ENCODE assay signal across 10 mouse cellular contexts in genomic region chr8:121967977-121968376, GRCm38 (mm10). TPM values are rescaled to one million over a fixed set of nuclear protein-coding genes. Genes with fewer than 3 reads are reported as not detected.
DNase-seq lines count a peak whose midpoint lies in the region; ATAC-seq and TF ChIP-seq lines count a peak whose summit lies in the region.
"Had no signal": no experiment of that assay in that cellular context is flagged by ENCODE, and none has a peak within 500 bp of the region (broad histone marks: within the 10 kb centered on the region; RNA-seq: fewer than 3 reads in every experiment).

No protein-coding gene starts in this region.

- DNase-seq in frontal cortex, postnatal 36 days (ENCODE audit: low spot score in 2 of 2) = no peak
- DNase-seq in lung, postnatal 10 days = peak; percentile 44
- no peak for DNase-seq in lung, adult 2 months
- no peak for DNase-seq in liver, postnatal 0 days
- no peak for DNase-seq in frontal cortex, postnatal 25 days (ENCODE audit: low spot score in 2 of 2)
- no peak for DNase-seq in urinary bladder, adult 2 months (ENCODE audit: low spot score)
- DNase-seq: cerebellum, postnatal 10 days; gastrocnemius, postnatal 14 days had no signal

- 40% methylated on average over 4 of the region's 4 CpGs for WGBS in lung, adult 2 months
- 62% methylated on average over 4 of the region's 4 CpGs for WGBS in heart, embryonic 11.5 days (ENCODE audit: insufficient replicate concordance)
- WGBS in liver, postnatal 0 days (ENCODE audit: insufficient replicate concordance) = 48% methylated on average over 4 of the region's 4 CpGs

- no peak for TF ChIP-seq POLR2A in lung, adult 2 months (IDR thresholded peaks at IDR 0.05; ENCODE audit: borderline replicate concordance, extremely low read depth, low read depth, low read length)

- H3K27ac ChIP-seq in heart, embryonic 11.5 days (ENCODE audit: low read depth, low read length) = peak overlapping the region; percentile 22; the same call in 1 of the 2 replicates
- no peak overlapping the region for H3K27ac ChIP-seq in liver, postnatal 0 days (ENCODE audit: low read depth)

- no peak overlapping the region for H3K4me2 ChIP-seq in heart, embryonic 11.5 days
- no peak overlapping the region for H3K4me2 ChIP-seq in liver, postnatal 0 days (ENCODE audit: low read depth, low read length)

- H3K4me1 ChIP-seq in lung, adult 2 months (ENCODE audit: control insufficient read depth, insufficient read depth, low read length) = peaks cover 14% of the 10 kb centered on the region
- peaks cover 48% of the 10 kb centered on the region for H3K4me1 ChIP-seq in heart, embryonic 11.5 days (ENCODE audit: control insufficient read depth, insufficient read depth, low read length)
- peaks cover 15% of the 10 kb centered on the region for H3K4me1 ChIP-seq in liver, postnatal 0 days (ENCODE audit: insufficient read depth)

- ATAC-seq in frontal cortex, adult (ENCODE audit: low TSS enrichment) = peak; percentile 28; the same call in 1 of the 2 replicates
- ATAC-seq in heart, embryonic 11.5 days (replicated peaks; ENCODE audit: insufficient number of reproducible peaks, low FRiP score, low TSS enrichment) = no peak
- no peak for ATAC-seq in liver, postnatal 0 days

- TF ChIP-seq CTCF in lung, adult 2 months (IDR thresholded peaks at IDR 0.05; ENCODE audit: insufficient read depth, low read length) = no peak
- no peak for TF ChIP-seq CTCF in liver, postnatal 0 days (IDR thresholded peaks at IDR 0.05; ENCODE audit: low read depth)

- no peak overlapping the region for H3K4me3 ChIP-seq in lung, adult 2 months (replicated peaks; ENCODE audit: extremely low read depth, low read depth, low read length)
- H3K4me3 ChIP-seq in heart, embryonic 11.5 days (ENCODE audit: low read depth, low read length) = no peak overlapping the region
- H3K4me3 ChIP-seq in liver, postnatal 0 days (ENCODE audit: low read depth, low read length) = no peak overlapping the region

- H3K36me3 ChIP-seq in heart, embryonic 11.5 days (ENCODE audit: control insufficient read depth, insufficient read depth, low read length) = no peaks in the 10 kb centered on the region
- peaks cover 6% of the 10 kb centered on the region for H3K36me3 ChIP-seq in liver, postnatal 0 days (replicated peaks; ENCODE audit: insufficient read depth, low read length)

- no peak for TF ChIP-seq EP300 in liver, postnatal 0 days (IDR thresholded peaks at IDR 0.05; ENCODE audit: low read depth)

- H3K9me3 ChIP-seq in heart, embryonic 11.5 days (replicated peaks; ENCODE audit: control insufficient read depth, low read length) = no peaks in the 10 kb centered on the region
- no peaks in the 10 kb centered on the region for H3K9me3 ChIP-seq in liver, postnatal 0 days (ENCODE audit: low read length)

- H3K27me3 ChIP-seq in heart, embryonic 11.5 days (ENCODE audit: control insufficient read depth, insufficient read depth, low read length) = no peaks in the 10 kb centered on the region
- H3K27me3 ChIP-seq in liver, postnatal 0 days (ENCODE audit: insufficient read depth, low read length) = no peaks in the 10 kb centered on the region

- no peak overlapping the region for H3K9ac ChIP-seq in heart, embryonic 11.5 days (ENCODE audit: low read depth, low read length)
- 0 out of 2 replicates have a peak overlapping the region, but pooled peaks have one; percentile 27 for H3K9ac ChIP-seq in liver, postnatal 0 days (replicated peaks)

RNA-seq across cellular contexts. Expression of gene Banp, which starts 18.4 kb away (rescaled TPM):
- polyA plus RNA-seq in lung, adult 2 months (2012; rRNA removed) = 55.2 and 57.8 TPM in 2 replicates
- 39.7 and 40.1 TPM in 2 replicates for polyA plus RNA-seq in heart, embryonic 11.5 days (2014; fragmentation: Nextera tagmentation; extraction: Ambion mirVana)
- 7.6 and 7.9 TPM in 2 replicates for polyA plus RNA-seq in liver, postnatal 0 days (2015; fragmentation: Nextera tagmentation; extraction: Ambion mirVana)
- polyA plus RNA-seq in urinary bladder, adult 2 months (2012; rRNA removed) = 32.7 and 45.7 TPM in 2 replicates

RNA-seq across cellular contexts. Expression of gene Car5a, which starts 23.3 kb away (rescaled TPM):
- 0.18 and 0.26 TPM in 2 replicates for polyA plus RNA-seq in lung, adult 2 months (2012; rRNA removed)
- polyA plus RNA-seq in heart, embryonic 11.5 days (2014; fragmentation: Nextera tagmentation; extraction: Ambion mirVana) = 0.17 TPM in 1 of 2 replicates, not detected in the other
- polyA plus RNA-seq in liver, postnatal 0 days (2015; fragmentation: Nextera tagmentation; extraction: Ambion mirVana) = 5.9 and 9.6 TPM in 2 replicates
- polyA plus RNA-seq in urinary bladder, adult 2 months (2012; rRNA removed) = 0.07 TPM in 1 of 2 replicates, not detected in the other
